Mouse (Mus musculus) midbrain, embryonic 14.5 days (tissue): ENCODE results near the gene Fam160b1. TPM values are rescaled to one million over a fixed set of nuclear protein-coding genes. Genes with fewer than 3 reads are reported as not detected.

Experiments
- ATAC-seq: fragments of 200-750 bp; cut with Nextera tagmentation; 2 replicates; pipeline ENCODE4 v1.8.0; 2017; ENCODE audit warnings: moderate number of reproducible peaks, moderate library complexity; ENCODE audit not compliant: low FRiP score, low TSS enrichment
- DNase-seq: peaks from one replicate; pipeline ENCODE4 v3.0.0-alpha.2; 2015
- H3K27ac ChIP-seq: fragments of 300-500 bp; sonication (generic); replicated peaks from 2 replicates; pipeline ENCODE4 v1.5.1; 2014; ENCODE audit warnings: mild to moderate bottlenecking, low read depth, low read length, moderate library complexity
- H3K27me3 ChIP-seq: fragments of 300-500 bp; sonication (generic); 2 replicates; pipeline ENCODE4 v1.6.1; 2014; ENCODE audit warnings: low read length, control low read depth, mixed read lengths; ENCODE audit not compliant: control insufficient read depth, insufficient read depth
- H3K36me3 ChIP-seq: fragments of 300-500 bp; sonication (generic); 2 replicates; pipeline ENCODE4 v1.6.1; 2014; ENCODE audit warnings: low read length, control low read depth; ENCODE audit not compliant: control insufficient read depth, insufficient read depth
- H3K4me1 ChIP-seq: fragments of 300-500 bp; sonication (generic); 2 replicates; pipeline ENCODE4 v1.6.1; 2014; ENCODE audit warnings: mild to moderate bottlenecking, antibody characterized with exemption, low read length, control low read depth; ENCODE audit not compliant: control insufficient read depth, insufficient read depth
- H3K4me2 ChIP-seq: fragments of 300-500 bp; sonication (generic); 2 replicates; pipeline ENCODE4 v1.6.1; 2014; ENCODE audit warnings: mild to moderate bottlenecking, low read length, moderate library complexity
- H3K4me3 ChIP-seq: fragments of 300-500 bp; sonication (generic); replicated peaks from 2 replicates; pipeline ENCODE4 v1.5.1; 2014; ENCODE audit warnings: low read depth, low read length
- H3K9ac ChIP-seq: fragments of 300-500 bp; sonication (generic); replicated peaks from 2 replicates; pipeline ENCODE4 v1.6.1; 2014; ENCODE audit warnings: mild to moderate bottlenecking, low read length, moderate library complexity
- H3K9me3 ChIP-seq: fragments of 300-500 bp; sonication (generic); 2 replicates; pipeline ENCODE4 v1.6.1; 2016; ENCODE audit warnings: low read length, control low read depth, mixed read lengths; ENCODE audit not compliant: control insufficient read depth
- WGBS: fragments of 180-500 bp; shearing (Covaris S2); extraction: QIAGEN DNeasy Blood & Tissue Kit; methylation state at CpG from one replicate; pipeline ENCODE4 v1.1.7; 2014; 5-methylcytosine and 5-hydroxymethylcytosine counted together
- polyA plus RNA-seq: library from polyadenylated mRNA; unstranded; fragments of >200 nt; fragmentation: Nextera tagmentation; extraction: Ambion mirVana; gene quantifications from 2 replicates; pipeline ENCODE4 v1.2.1, GENCODE M21; 2014

The Fam160b1 gene
- polyA plus RNA-seq, 1 experiment from 2014 or later, result 18.6 TPM

DNA sequence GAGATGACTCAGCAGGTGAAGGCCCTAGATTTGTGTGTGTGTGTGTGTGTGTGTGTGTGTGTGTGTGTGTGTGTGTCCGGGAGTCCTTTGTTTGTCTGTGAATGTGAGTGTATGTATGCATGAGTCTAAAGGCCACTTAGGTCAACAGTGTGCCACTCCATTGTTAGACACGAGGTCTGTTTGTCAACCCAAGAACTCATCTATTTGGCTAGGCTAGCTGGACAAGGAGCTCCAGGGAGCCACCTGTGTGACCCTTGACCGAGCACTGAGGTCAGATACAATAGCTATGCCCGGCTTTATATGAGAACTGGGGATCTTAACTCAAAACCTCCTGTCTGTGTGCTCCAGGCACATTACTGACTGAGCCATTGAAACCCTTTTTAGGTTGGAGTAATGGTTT is 38.0 kb upstream of the Fam160b1 start:
- DNase-seq (no peak), ATAC-seq (no peak)
- Histone ChIP-seq H3K4me3 (no peak overlapping the region), H3K9me3 (no peaks in the 10 kb centered on the region), H3K4me2 (no peak overlapping the region), H3K4me1 (no peaks in the 10 kb centered on the region), H3K36me3 (no peaks in the 10 kb centered on the region), H3K9ac (no peak overlapping the region), H3K27ac (no peak overlapping the region), H3K27me3 (no peaks in the 10 kb centered on the region)
- WGBS, result 66% methylated on average over 4 of the region's 4 CpGs

- no peak for ATAC-seq
Observed at GRCm38 (mm10) chr19:57323087-57323486, 37.4 kb upstream of the Fam160b1 start.

DNA sequence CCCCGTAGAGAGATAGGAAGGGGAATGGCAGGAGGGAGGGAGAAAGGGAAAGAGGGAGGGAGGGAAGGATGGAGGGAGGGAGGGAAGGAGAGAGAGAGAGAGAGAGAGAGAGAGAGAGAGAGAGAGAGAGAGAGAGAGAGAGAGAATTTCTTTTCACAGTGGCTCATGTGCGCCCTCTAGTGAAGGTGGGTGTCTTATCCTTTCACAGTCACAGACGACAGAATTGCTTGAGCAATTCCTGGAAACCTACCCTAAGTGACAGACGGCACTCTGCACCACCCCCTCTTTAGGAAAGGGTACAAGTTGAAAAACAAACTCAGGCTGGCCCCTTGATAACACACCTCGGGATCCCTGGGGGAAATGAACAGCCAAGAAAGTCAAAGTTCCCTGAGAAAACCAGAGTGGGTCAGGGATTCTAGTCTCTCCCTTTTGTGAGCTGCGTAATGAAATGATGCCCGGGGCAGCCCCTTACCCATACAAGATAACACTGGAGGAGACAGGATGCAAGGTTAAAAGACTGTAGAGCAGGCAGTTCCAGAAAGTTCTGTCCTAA is 34.7 kb upstream of the Fam160b1 start:
- 35% methylated on average over 7 of the region's 7 CpGs for WGBS
- Histone ChIP-seq H3K36me3 (no peaks in the 10 kb centered on the region), H3K9ac (no peak overlapping the region), H3K27ac (no peak overlapping the region), H3K4me2 (no peak overlapping the region), H3K9me3 (no peaks in the 10 kb centered on the region), H3K4me1 (no peaks in the 10 kb centered on the region), H3K4me3 (no peak overlapping the region), H3K27me3 (no peaks in the 10 kb centered on the region)
- peak; percentile 87 for DNase-seq
- ATAC-seq, result no peak

More at GRCm38 (mm10) chr19:57323087-57323486, 37.4 kb upstream of the Fam160b1 start:
- no peaks in the 10 kb centered on the region for H3K9me3 ChIP-seq
- no peak overlapping the region for H3K4me2 ChIP-seq
- no peaks in the 10 kb centered on the region for H3K4me1 ChIP-seq
- peak; percentile 20 for DNase-seq
- no peaks in the 10 kb centered on the region for H3K36me3 ChIP-seq
- WGBS, result 75% methylated on average over 8 of the region's 8 CpGs
- no peak overlapping the region for H3K27ac ChIP-seq
- H3K4me3 ChIP-seq, result no peak overlapping the region
- no peak overlapping the region for H3K9ac ChIP-seq
- H3K27me3 ChIP-seq, result no peaks in the 10 kb centered on the region

GRCm38 (mm10) chr19:57327679-57328078 is 32.8 kb upstream of the Fam160b1 start:
- no peak overlapping the region for H3K4me3 ChIP-seq
- no peak for ATAC-seq

DNA sequence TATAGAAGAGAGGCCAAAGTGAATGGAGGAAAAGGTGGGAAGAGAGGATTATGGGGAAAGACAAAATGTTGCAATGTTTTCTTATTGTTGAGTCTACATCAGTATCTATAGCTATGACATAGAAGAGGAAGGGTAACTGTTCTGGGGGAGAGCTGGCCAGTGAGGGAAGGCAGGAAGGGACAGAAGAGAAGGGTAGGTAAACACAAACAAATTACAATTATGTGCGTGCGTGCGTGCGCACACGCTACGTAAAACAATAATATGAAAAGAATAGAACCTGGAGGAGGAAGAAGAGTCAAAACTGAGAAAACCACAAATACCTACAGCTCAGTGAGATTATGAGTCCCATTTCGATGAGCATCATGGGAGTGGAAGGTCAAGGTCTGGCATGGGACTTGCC is 32.2 kb upstream of the Fam160b1 start:
- Histone ChIP-seq H3K4me2 (no peak overlapping the region), H3K9me3 (no peaks in the 10 kb centered on the region), H3K4me1 (no peaks in the 10 kb centered on the region), H3K9ac (no peak overlapping the region), H3K27ac (no peak overlapping the region), H3K36me3 (no peaks in the 10 kb centered on the region), H3K4me3 (no peak overlapping the region), H3K27me3 (no peaks in the 10 kb centered on the region)
- WGBS, result 96% methylated on average over 7 of the region's 7 CpGs
- no peak for ATAC-seq
- DNase-seq, result no peak

More at GRCm38 (mm10) chr19:57327679-57328078, 32.8 kb upstream of the Fam160b1 start:
- H3K4me2 ChIP-seq, result no peak overlapping the region
- H3K27ac ChIP-seq, result no peak overlapping the region
- DNase-seq, result no peak
- H3K9me3 ChIP-seq, result no peaks in the 10 kb centered on the region
- H3K27me3 ChIP-seq, result no peaks in the 10 kb centered on the region
- no peaks in the 10 kb centered on the region for H3K4me1 ChIP-seq
- no peak overlapping the region for H3K9ac ChIP-seq
- H3K36me3 ChIP-seq, result no peaks in the 10 kb centered on the region

GRCm38 (mm10) chr19:57328792-57329191 is 31.7 kb upstream of the Fam160b1 start:
- WGBS, result 64% methylated on average over 12 of the region's 12 CpGs
- ATAC-seq, result no peak
- Histone ChIP-seq H3K27me3 (no peaks in the 10 kb centered on the region), H3K9me3 (no peaks in the 10 kb centered on the region), H3K4me3 (no peak overlapping the region), H3K36me3 (no peaks in the 10 kb centered on the region), H3K4me2 (no peak overlapping the region), H3K4me1 (no peaks in the 10 kb centered on the region), H3K27ac (no peak overlapping the region), H3K9ac (no peak overlapping the region)
- DNase-seq, result peak; percentile 74

- WGBS, result 77% methylated on average over 11 of the region's 11 CpGs
Observed at GRCm38 (mm10) chr19:57330309-57330708, 30.2 kb upstream of the Fam160b1 start.

GRCm38 (mm10) chr19:57331237-57331636 is 29.2 kb upstream of the Fam160b1 start:
- DNase-seq (no peak), ATAC-seq (no peak)
- H3K4me3 ChIP-seq, result no peak overlapping the region
- H3K27ac ChIP-seq, result no peak overlapping the region
- H3K4me2 ChIP-seq, result no peak overlapping the region
- H3K27me3 ChIP-seq, result no peaks in the 10 kb centered on the region
- 88% methylated on average over 6 of the region's 6 CpGs for WGBS
- no peaks in the 10 kb centered on the region for H3K9me3 ChIP-seq
- no peaks in the 10 kb centered on the region; the same call in 1 of the 2 replicates for H3K4me1 ChIP-seq
- H3K36me3 ChIP-seq, result no peaks in the 10 kb centered on the region
- H3K9ac ChIP-seq, result no peak overlapping the region

More at GRCm38 (mm10) chr19:57330309-57330708, 30.2 kb upstream of the Fam160b1 start:
- ATAC-seq (no peak), DNase-seq (no peak)
- Histone ChIP-seq H3K27me3 (no peaks in the 10 kb centered on the region), H3K9me3 (no peaks in the 10 kb centered on the region), H3K4me2 (no peak overlapping the region), H3K9ac (no peak overlapping the region), H3K4me3 (no peak overlapping the region), H3K27ac (no peak overlapping the region), H3K4me1 (no peaks in the 10 kb centered on the region; the same call in 1 of the 2 replicates), H3K36me3 (no peaks in the 10 kb centered on the region)

- Histone ChIP-seq H3K4me2 (no peak overlapping the region), H3K9ac (no peak overlapping the region), H3K27me3 (no peaks in the 10 kb centered on the region), H3K36me3 (no peaks in the 10 kb centered on the region), H3K4me1 (no peaks in the 10 kb centered on the region; the same call in 1 of the 2 replicates), H3K27ac (no peak overlapping the region), H3K4me3 (no peak overlapping the region), H3K9me3 (no peaks in the 10 kb centered on the region)
- ATAC-seq, result no peak
- DNase-seq, result no peak
- 93% methylated on average over 4 of the region's 4 CpGs for WGBS
Observed at GRCm38 (mm10) chr19:57333356-57333755, 27.1 kb upstream of the Fam160b1 start.
